ENCODE assay signal across 6 mouse cellular contexts in the genomic region with DNA sequence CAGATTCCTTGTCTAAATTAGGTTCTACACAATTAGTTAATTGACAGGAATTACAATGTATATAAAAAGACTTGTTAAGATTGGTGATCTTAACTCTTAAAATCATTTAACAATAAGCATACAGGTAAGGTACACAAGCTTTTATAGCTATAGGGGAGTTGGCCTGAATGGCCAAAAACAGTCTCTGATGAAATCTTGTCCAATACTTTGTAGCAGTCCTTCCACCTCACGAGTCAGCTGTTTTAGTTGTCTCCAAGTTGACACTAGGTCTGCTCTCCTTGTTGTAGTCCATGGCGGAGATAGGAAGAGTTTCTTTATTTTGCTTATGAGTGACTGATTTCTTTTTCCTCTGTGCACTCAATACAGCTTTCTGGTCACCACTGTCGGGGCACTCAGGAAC. TPM values are rescaled to one million over a fixed set of nuclear protein-coding genes. Genes with fewer than 3 reads are reported as not detected.
DNase-seq lines count a peak whose midpoint lies in the region; ATAC-seq lines count a peak whose summit lies in the region.
"Not testable (repeated sequence)": the region's sequence is repeated elsewhere in the genome, so short reads cannot be mapped to it uniquely, and the experiment has no call there.

No protein-coding gene starts in this region.

- H3K9me3 ChIP-seq in liver, embryonic 13.5 days (replicated peaks); liver, embryonic 15.5 days (replicated peaks): not testable (repeated sequence)

- H3K27me3 ChIP-seq in liver, embryonic 13.5 days; liver, embryonic 15.5 days: not testable (repeated sequence)

- peaks cover 35% of the 10 kb centered on the region for H3K4me1 ChIP-seq in liver, embryonic 13.5 days (replicated peaks)
- H3K4me1 ChIP-seq in liver, embryonic 15.5 days (replicated peaks) = peaks cover 35% of the 10 kb centered on the region

- H3K4me2 ChIP-seq in liver, embryonic 13.5 days; liver, embryonic 15.5 days: not testable (repeated sequence)

- ATAC-seq in liver, embryonic 13.5 days (ENCODE audit: low read depth); liver, embryonic 15.5 days (ENCODE audit: insufficient read depth): not testable (repeated sequence)

- WGBS in liver, embryonic 13.5 days (ENCODE audit: insufficient replicate concordance) = 63% methylated on average over 3 of the region's 3 CpGs
- WGBS in liver, embryonic 15.5 days (ENCODE audit: insufficient replicate concordance) = 56% methylated on average over 3 of the region's 3 CpGs

- not testable (repeated sequence) for H3K4me3 ChIP-seq in liver, embryonic 13.5 days (replicated peaks); liver, embryonic 15.5 days (replicated peaks)

- 0 out of 2 replicates have a peak overlapping the region, but pooled peaks have one; percentile 22 for H3K9ac ChIP-seq in liver, embryonic 13.5 days
- not testable (repeated sequence) for H3K9ac ChIP-seq in liver, embryonic 15.5 days

- peak; percentile 20 to 21 for DNase-seq in B cell, adult 2 months
- DNase-seq in T-cell, adult 2 months (ENCODE audit: low spot score) = peak; percentile 8
- peak; percentile 91 for DNase-seq in heart, adult 11 months
- not testable (repeated sequence) for DNase-seq in liver, embryonic 13.5 days
- peak; percentile 8 to 14 for DNase-seq in natural killer cell, adult 2 months (ENCODE audit: low spot score in 2 of 2)

- peaks cover 26% of the 10 kb centered on the region for H3K36me3 ChIP-seq in liver, embryonic 13.5 days
- H3K36me3 ChIP-seq in liver, embryonic 15.5 days (replicated peaks) = peaks cover 29% of the 10 kb centered on the region

- H3K27ac ChIP-seq in liver, embryonic 13.5 days = peak overlapping the region; percentile 74
- peak overlapping the region; percentile 72 for H3K27ac ChIP-seq in liver, embryonic 15.5 days (replicated peaks)

RNA-seq across cellular contexts. Expression of a gene that starts 14.7 kb away (rescaled TPM):
- 6.1 and 8.5 TPM in 2 replicates for polyA plus RNA-seq in liver, embryonic 13.5 days (2015; fragmentation: Nextera tagmentation; extraction: Ambion mirVana)
- polyA plus RNA-seq in liver, embryonic 15.5 days (2015; fragmentation: Nextera tagmentation; extraction: Ambion mirVana) = 10.4 and 10.5 TPM in 2 replicates
